Mouse (Mus musculus) cortical plate, adult 2 months (tissue): ENCODE measurements at regions not wholly inside any gene's neighbourhood (a gene's known extent, or its start where the extent isn't known, plus 50 kb on each side); places are given as distances from the start of the nearest gene placed in this dataset.

Experiments
- CTCF ChIP-seq: fragments of 200-500 bp; IDR thresholded peaks from 2 replicates; pipeline ENCODE4 v1.5.1; 2011; ENCODE audit warnings: mild to moderate bottlenecking, control low read depth, low read length; ENCODE audit not compliant: insufficient read depth; ENCODE audit errors: extremely low read depth
- POLR2A ChIP-seq: fragments of 200-500 bp; IDR thresholded peaks from 2 replicates; pipeline ENCODE4 v1.6.1; 2011; ENCODE audit warnings: mild to moderate bottlenecking, low read length, control low read depth; ENCODE audit not compliant: insufficient read depth; ENCODE audit errors: extremely low read depth

DNA sequence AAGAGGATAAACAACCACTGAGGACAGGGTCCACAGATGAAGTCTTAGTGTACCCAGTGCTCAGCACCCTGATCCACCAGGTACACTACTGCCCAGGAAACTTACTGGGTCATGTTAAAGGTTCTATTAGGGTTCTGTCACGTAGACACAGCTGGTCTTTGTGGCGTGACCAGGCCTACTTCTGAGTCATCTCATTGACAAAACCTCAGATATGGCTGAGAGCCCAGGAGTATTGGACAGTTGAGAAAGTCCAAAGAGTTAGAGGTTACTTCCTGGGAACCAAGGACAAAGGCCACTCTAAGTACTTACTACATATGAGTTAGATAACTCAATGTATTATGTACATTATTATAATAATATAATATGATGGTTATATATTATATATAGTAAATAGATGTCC, 2214.0 kb downstream of the 4930444P10Rik start:
- TF ChIP-seq CTCF, result no peak
- TF ChIP-seq POLR2A, result no peak
